Mouse (Mus musculus): ENCODE results near the gene Gm49380.

- TF ChIP-seq CTCF (IDR thresholded peaks at IDR 0.05; ENCODE audit: low read depth) (no peak), EP300 (optimal IDR thresholded peaks at IDR 0.05) (no peak)
These were observed 16.3 kb upstream of the Gm49380 start for GRCm38 (mm10) chr9:44129633-44130032.
